Mouse (Mus musculus): ENCODE measurements at regions not wholly inside any gene's neighbourhood (a gene's known extent, or its start where the extent isn't known, plus 50 kb on each side); places are given as distances from the start of the nearest gene placed in this dataset.

DNA sequence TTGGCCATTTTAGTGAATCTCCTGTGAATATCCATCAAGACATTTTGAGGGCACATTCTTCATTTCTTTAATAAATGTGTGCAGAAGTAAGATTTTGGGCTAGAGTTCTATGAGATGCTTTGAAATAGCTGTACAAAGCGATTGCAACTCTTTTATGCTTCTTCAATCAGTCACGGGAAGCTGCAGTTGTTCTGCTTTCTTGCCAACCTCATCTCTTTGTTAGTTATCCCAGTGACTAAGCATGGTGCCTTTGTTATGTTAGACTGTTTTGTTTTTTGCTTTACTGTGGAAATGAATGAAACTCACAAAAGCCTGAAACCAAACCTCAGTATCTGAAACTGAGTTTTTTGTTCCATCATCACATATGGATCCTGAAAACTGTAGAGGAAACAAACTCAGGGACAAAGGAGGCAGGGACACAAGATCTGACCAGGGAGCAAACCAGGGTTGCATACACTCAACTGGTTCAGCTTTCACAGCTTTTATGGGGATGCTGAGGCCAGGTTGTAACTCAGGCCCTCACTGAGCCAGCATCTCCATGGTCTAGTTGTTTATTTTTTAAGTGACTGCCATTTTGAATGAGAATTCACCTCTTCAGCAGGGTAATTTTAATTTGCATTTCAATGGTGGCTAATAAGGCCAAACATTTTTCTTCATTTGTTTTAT lies 266.3 kb upstream of the Impad1 start:
- Histone ChIP-seq H3K36me3 (ENCODE audit: insufficient read depth) (no peaks in the 10 kb centered on the region), H3K9me3 (ENCODE audit: low read length) (no peaks in the 10 kb centered on the region), H3K4me2 (ENCODE audit: low read depth) (no peak overlapping the region), H3K4me3 (ENCODE audit: low read depth, low read length) (no peak overlapping the region), H3K27me3 (ENCODE audit: insufficient read depth, low read length) (no peaks in the 10 kb centered on the region), H3K4me1 (ENCODE audit: insufficient read depth) (no peaks in the 10 kb centered on the region), H3K27ac (ENCODE audit: low read depth, low read length) (no peak overlapping the region), H3K9ac (no peak overlapping the region)
- 0 out of 2 replicates have a peak, but pooled peaks have one; percentile 16 for ATAC-seq
- no peak for TF ChIP-seq CTCF (IDR thresholded peaks at IDR 0.05; ENCODE audit: low read depth)
- 15% methylated on average over 2 of the region's 2 CpGs for WGBS
- no peak for DNase-seq

DNA sequence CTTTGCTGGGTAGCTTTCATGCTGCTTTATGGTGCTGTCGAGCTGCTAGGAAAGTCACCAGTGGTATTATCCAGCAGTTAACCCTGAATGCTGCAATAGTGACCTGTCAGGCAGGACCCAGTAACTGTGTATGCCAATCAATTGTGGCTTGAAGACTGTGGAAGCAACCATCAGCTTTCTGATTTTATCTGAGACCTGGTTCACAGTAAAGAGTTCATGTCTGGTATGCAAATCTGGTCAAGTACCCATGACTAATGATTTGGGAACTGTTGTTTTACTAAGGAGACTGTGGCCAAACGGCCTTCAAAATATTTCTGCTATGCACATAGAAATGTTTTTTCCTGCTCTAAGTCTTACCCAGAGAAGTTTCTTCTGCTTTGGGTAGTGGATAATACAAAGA lies 236.8 kb upstream of the Impad1 start:
- Histone ChIP-seq H3K27ac (ENCODE audit: low read depth, low read length) (no peak overlapping the region), H3K4me3 (ENCODE audit: low read depth, low read length) (no peak overlapping the region), H3K4me2 (ENCODE audit: low read depth) (no peak overlapping the region), H3K9me3 (ENCODE audit: low read length) (no peaks in the 10 kb centered on the region), H3K36me3 (ENCODE audit: insufficient read depth) (no peaks in the 10 kb centered on the region), H3K9ac (no peak overlapping the region), H3K27me3 (ENCODE audit: insufficient read depth, low read length) (no peaks in the 10 kb centered on the region), H3K4me1 (ENCODE audit: insufficient read depth) (no peaks in the 10 kb centered on the region)
- ATAC-seq (no peak), DNase-seq (no peak)
- TF ChIP-seq CTCF (IDR thresholded peaks at IDR 0.05; ENCODE audit: low read depth): no peak
- WGBS: 65% methylated on average over 2 of the region's 2 CpGs

DNA sequence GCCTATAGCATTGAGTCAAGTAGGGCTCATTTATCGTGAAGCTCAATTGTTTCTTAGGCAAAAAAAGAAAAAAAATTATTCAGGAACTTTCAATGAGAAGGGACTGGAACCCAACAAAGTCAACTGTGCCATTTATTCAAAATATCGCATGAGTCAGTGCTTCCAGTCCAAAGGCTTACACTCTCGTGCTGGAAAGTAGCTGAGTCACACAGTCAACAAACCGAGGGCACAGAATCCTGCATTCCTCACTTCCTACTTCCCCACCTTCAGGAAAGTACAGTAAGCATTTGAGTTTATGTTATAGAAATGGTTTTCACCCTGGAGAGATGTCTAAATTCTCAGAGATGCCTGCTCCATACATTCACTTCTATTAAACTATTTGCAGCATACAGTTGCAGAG lies 194.3 kb upstream of the Impad1 start:
- Histone ChIP-seq H3K4me3 (ENCODE audit: low read depth, low read length) (no peak overlapping the region), H3K4me1 (ENCODE audit: insufficient read depth) (no peaks in the 10 kb centered on the region), H3K9me3 (ENCODE audit: low read length) (no peaks in the 10 kb centered on the region), H3K36me3 (ENCODE audit: insufficient read depth) (no peaks in the 10 kb centered on the region), H3K9ac (no peak overlapping the region), H3K27ac (ENCODE audit: low read depth, low read length) (no peak overlapping the region), H3K27me3 (ENCODE audit: insufficient read depth, low read length) (no peaks in the 10 kb centered on the region), H3K4me2 (ENCODE audit: low read depth) (no peak overlapping the region)
- DNase-seq (no peak), ATAC-seq (no peak)
- TF ChIP-seq CTCF (IDR thresholded peaks at IDR 0.05; ENCODE audit: low read depth): no peak
- WGBS: 83% methylated on average over 4 of the region's 4 CpGs

DNA sequence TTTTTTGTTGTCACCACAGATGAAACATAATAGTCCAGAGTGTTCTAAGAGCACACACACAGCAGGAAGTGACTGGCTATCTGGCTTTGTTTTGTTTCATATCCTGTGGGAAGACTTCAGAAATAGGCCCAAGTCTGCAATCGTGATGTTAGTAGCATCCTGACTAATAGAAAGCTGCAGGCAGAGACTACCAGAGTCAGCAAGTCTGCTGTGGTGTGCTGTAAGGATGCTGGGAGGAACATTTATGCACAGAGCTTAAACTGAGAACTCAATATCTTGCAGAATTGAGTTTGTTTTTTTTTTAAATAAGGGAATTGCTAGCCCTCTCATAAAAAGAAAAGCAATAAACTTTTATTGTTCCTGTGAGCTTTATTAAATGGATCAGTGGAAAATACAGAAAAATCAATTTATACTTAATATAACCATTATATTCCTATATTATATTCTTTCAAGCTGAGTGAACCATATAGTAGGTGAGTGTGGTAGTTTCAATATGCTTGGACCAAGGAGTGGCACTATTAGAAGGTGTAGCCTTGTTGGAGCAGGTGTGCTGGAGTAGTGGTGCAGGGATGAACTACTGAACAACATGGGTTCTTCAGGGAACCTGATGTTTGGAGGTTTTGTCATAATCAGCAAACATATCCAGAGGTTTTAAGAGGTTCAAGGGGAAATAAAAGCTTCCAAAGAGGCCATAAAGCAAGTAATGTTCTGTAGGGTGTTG lies 190.5 kb upstream of the Impad1 start:
- Histone ChIP-seq H3K27ac (ENCODE audit: low read depth, low read length) (no peak overlapping the region), H3K4me1 (ENCODE audit: insufficient read depth) (no peaks in the 10 kb centered on the region), H3K36me3 (ENCODE audit: insufficient read depth) (no peaks in the 10 kb centered on the region), H3K9me3 (ENCODE audit: low read length) (no peaks in the 10 kb centered on the region), H3K9ac (no peak overlapping the region), H3K4me3 (ENCODE audit: low read depth, low read length) (no peak overlapping the region), H3K27me3 (ENCODE audit: insufficient read depth, low read length) (no peaks in the 10 kb centered on the region), H3K4me2 (ENCODE audit: low read depth) (no peak overlapping the region)
- DNase-seq (no peak), ATAC-seq (no peak)
- no peak for TF ChIP-seq CTCF (IDR thresholded peaks at IDR 0.05; ENCODE audit: low read depth)
- 67% methylated on average over 1 of the region's 1 CpGs for WGBS

DNA sequence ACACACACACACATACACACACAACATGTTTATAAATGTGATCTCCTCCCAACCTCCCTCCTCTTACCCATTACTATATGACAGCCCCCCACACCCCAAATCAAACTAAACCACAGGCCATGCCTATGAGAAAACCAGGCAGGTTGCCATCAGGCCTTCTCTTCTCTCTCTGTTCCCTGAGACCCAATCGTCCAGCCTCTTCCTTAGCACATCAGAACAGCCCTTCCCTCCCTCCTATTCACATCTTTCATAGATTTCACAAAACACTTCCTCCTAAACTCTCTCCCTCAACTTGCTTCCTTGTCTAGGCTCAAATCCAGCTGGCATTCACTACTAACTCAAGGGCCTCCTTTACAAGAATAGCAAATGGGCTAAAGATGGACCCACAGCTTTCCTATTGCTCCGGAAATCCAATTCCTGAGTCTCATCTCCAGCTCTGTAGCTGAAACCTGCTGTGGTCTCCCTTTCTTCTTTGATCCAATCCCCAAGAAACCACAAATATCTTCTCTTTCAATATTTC lies 178.7 kb upstream of the Impad1 start:
- ATAC-seq: no peak; the same call in 1 of the 2 replicates
- no peak for DNase-seq
- 60% methylated on average over 2 of the region's 2 CpGs for WGBS

DNA sequence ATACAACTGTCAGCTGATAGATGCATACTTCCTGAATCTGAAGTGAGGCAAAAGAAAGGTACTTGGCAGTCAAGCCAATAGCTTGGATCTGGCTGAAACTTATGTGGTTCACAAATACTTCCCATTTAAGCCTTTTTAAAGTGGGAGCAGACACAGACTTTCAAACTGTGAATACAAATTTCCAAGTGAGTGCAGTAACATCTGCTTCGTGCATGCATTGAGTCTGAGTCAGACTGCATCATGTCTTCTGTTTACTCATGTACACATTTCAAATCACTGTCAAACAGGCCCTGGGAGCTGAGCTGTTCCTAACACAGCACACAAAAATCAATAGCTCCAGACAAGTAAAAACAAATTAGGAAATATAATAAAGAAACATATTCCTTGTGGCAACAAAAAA lies 155.8 kb upstream of the Impad1 start:
- Histone ChIP-seq H3K9me3 (ENCODE audit: low read length) (no peaks in the 10 kb centered on the region), H3K9ac (no peak overlapping the region), H3K4me2 (ENCODE audit: low read depth) (no peak overlapping the region), H3K36me3 (ENCODE audit: insufficient read depth) (no peaks in the 10 kb centered on the region), H3K4me3 (ENCODE audit: low read depth, low read length) (no peak overlapping the region), H3K27me3 (ENCODE audit: insufficient read depth, low read length) (no peaks in the 10 kb centered on the region), H3K27ac (ENCODE audit: low read depth, low read length) (no peak overlapping the region), H3K4me1 (ENCODE audit: insufficient read depth) (no peaks in the 10 kb centered on the region)
- DNase-seq (peak; percentile 59), ATAC-seq (peak; percentile 94)
- WGBS: 31% methylated on average over 1 of the region's 1 CpGs
- TF ChIP-seq CTCF (IDR thresholded peaks at IDR 0.05; ENCODE audit: low read depth): no peak

More for the DNA sequence above, 178.7 kb upstream of the Impad1 start:
- Histone ChIP-seq H3K36me3 (ENCODE audit: insufficient read depth) (no peaks in the 10 kb centered on the region), H3K4me2 (ENCODE audit: low read depth) (no peak overlapping the region), H3K27ac (ENCODE audit: low read depth, low read length) (no peak overlapping the region), H3K27me3 (ENCODE audit: insufficient read depth, low read length) (no peaks in the 10 kb centered on the region), H3K4me3 (ENCODE audit: low read depth, low read length) (no peak overlapping the region), H3K9ac (no peak overlapping the region), H3K9me3 (ENCODE audit: low read length) (no peaks in the 10 kb centered on the region), H3K4me1 (ENCODE audit: insufficient read depth) (no peaks in the 10 kb centered on the region)
- TF ChIP-seq CTCF (IDR thresholded peaks at IDR 0.05; ENCODE audit: low read depth): no peak

DNA sequence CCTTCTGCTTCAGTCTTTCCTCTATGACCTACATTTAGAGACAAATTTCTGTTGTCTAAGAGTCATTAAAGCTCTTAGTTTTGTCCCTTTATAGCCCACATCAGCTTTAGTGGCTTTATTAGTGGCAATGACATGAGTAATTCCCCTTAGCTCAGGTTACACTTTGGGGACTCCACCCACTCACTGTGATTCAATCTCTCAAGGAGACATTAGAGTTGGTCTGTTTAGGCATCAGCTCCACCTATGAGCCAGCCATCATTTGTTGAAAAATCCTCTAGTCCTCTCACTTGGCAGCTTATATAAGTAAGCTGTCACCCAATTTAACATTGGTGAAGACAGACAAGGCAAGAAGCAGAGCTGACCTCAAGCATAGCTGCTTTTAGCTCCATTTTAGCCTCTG lies 151.3 kb upstream of the Impad1 start:
- no peak overlapping the region for H3K27ac ChIP-seq (ENCODE audit: low read depth, low read length)
- H3K4me1 ChIP-seq (ENCODE audit: insufficient read depth): no peaks in the 10 kb centered on the region
- H3K9me3 ChIP-seq (ENCODE audit: low read length): no peaks in the 10 kb centered on the region
- ATAC-seq (no peak), DNase-seq (no peak)
- no peak overlapping the region for H3K4me3 ChIP-seq (ENCODE audit: low read depth, low read length)
- no peak overlapping the region for H3K4me2 ChIP-seq (ENCODE audit: low read depth)
- no peak for TF ChIP-seq CTCF (IDR thresholded peaks at IDR 0.05; ENCODE audit: low read depth)
- no peaks in the 10 kb centered on the region for H3K36me3 ChIP-seq (ENCODE audit: insufficient read depth)
- H3K9ac ChIP-seq: no peak overlapping the region
- H3K27me3 ChIP-seq (ENCODE audit: insufficient read depth, low read length): no peaks in the 10 kb centered on the region
